Mouse (Mus musculus) cerebral cortex, adult 2 months (tissue): ENCODE data around the gene Apof.

Experiments used
- WGBS: fragments of 180-500 bp; shearing (Covaris S2); methylation state at CpG from one replicate; pipeline ENCODE4 v1.1.7; 2018; 5-methylcytosine and 5-hydroxymethylcytosine counted together

Gene Apof

GRCm38 (mm10) chr10:128268371-128268770, at the start of gene Apof:
Apof (plus strand) TSS chr10:128268671.
- 84% methylated on average over 6 of the region's 6 CpGs for WGBS

- WGBS, result 68% methylated on average over 16 of the region's 16 CpGs
Observed at GRCm38 (mm10) chr10:128221533-128222286, 46.8 kb upstream of the Apof start.

GRCm38 (mm10) chr10:128225064-128225463, 43.4 kb upstream of the Apof start:
- WGBS, result 49% methylated on average over 5 of the region's 5 CpGs

- WGBS, result 43% methylated on average over 4 of the region's 4 CpGs
Observed at GRCm38 (mm10) chr10:128225538-128225937, 42.9 kb upstream of the Apof start, which contains the start of gene Mip. Mip (plus strand) TSS chr10:128225838.

- WGBS, result 79% methylated on average over 9 of the region's 9 CpGs
Observed at GRCm38 (mm10) chr10:128227592-128227991, 40.9 kb upstream of the Apof start.

GRCm38 (mm10) chr10:128228009-128228408, 40.5 kb upstream of the Apof start:
- WGBS, result 93% methylated on average over 8 of the region's 8 CpGs

GRCm38 (mm10) chr10:128230582-128230981, 37.9 kb upstream of the Apof start:
- 82% methylated on average over 12 of the region's 12 CpGs for WGBS

GRCm38 (mm10) chr10:128231146-128231545, 37.3 kb upstream of the Apof start:
- 4% methylated on average over 5 of the region's 5 CpGs for WGBS

GRCm38 (mm10) chr10:128231697-128232419, 36.6 kb upstream of the Apof start, which contains the start of gene Timeless:
Timeless (plus strand) TSS chr10:128232065.
- WGBS, result under 1% methylated on average over 58 of the region's 58 CpGs

- under 1% methylated on average over 14 of the region's 14 CpGs for WGBS
Observed at GRCm38 (mm10) chr10:128232420-128232985, 36.0 kb upstream of the Apof start.

GRCm38 (mm10) chr10:128236321-128236720, 32.1 kb upstream of the Apof start:
- WGBS, result 61% methylated on average over 4 of the region's 4 CpGs

- 29% methylated on average over 15 of the region's 15 CpGs for WGBS
Observed at GRCm38 (mm10) chr10:128237807-128238480, 30.5 kb upstream of the Apof start.

- 98% methylated on average over 4 of the region's 4 CpGs for WGBS
Observed at GRCm38 (mm10) chr10:128239140-128239539, 29.3 kb upstream of the Apof start.

- WGBS, result 93% methylated on average over 18 of the region's 18 CpGs
Observed at GRCm38 (mm10) chr10:128240131-128240530, 28.3 kb upstream of the Apof start.

- 91% methylated on average over 8 of the region's 8 CpGs for WGBS
Observed at GRCm38 (mm10) chr10:128243252-128243651, 25.2 kb upstream of the Apof start.

GRCm38 (mm10) chr10:128244121-128244520, 24.4 kb upstream of the Apof start:
- WGBS, result 96% methylated on average over 15 of the region's 15 CpGs

- WGBS, result 72% methylated on average over 17 of the region's 17 CpGs
Observed at GRCm38 (mm10) chr10:128247020-128247732, 21.3 kb upstream of the Apof start.

- 94% methylated on average over 13 of the region's 13 CpGs for WGBS
Observed at GRCm38 (mm10) chr10:128250565-128250964, 17.9 kb upstream of the Apof start.

- WGBS, result 87% methylated on average over 4 of the region's 4 CpGs
Observed at GRCm38 (mm10) chr10:128253677-128254255, 14.7 kb upstream of the Apof start, which contains the start of gene Apon. Apon (plus strand) TSS chr10:128254096.

- WGBS, result 91% methylated on average over 8 of the region's 8 CpGs
Observed at GRCm38 (mm10) chr10:128255925-128256324, 12.5 kb upstream of the Apof start.

- WGBS, result 83% methylated on average over 8 of the region's 8 CpGs
Observed at GRCm38 (mm10) chr10:128256328-128256727, 12.1 kb upstream of the Apof start.
